Mouse (Mus musculus) megakaryocyte, embryonic 14.5 days (primary cell): ENCODE results near the gene Retreg1. TPM values are rescaled to one million over a fixed set of nuclear protein-coding genes. Genes with fewer than 3 reads are reported as not detected.
A peak's percentile ranks its signal among the peaks of the same experiment; 100 is the strongest.

Source experiments
- H3K27me3 ChIP-seq: replicated peaks from 2 replicates; pipeline ENCODE3; 2012; ENCODE audit warnings: inconsistent platforms
- H3K36me3 ChIP-seq: replicated peaks from 2 replicates; pipeline ENCODE3; 2012; ENCODE audit warnings: low read length, inconsistent platforms, mixed read lengths
- H3K4me1 ChIP-seq: 2 replicates; pipeline ENCODE4 v1.6.1; 2012; ENCODE audit warnings: inconsistent platforms
- H3K4me3 ChIP-seq: replicated peaks from 2 replicates; pipeline ENCODE3; 2012; ENCODE audit warnings: moderate library complexity, mild to moderate bottlenecking, inconsistent platforms
- H3K9me3 ChIP-seq: 2 replicates; pipeline ENCODE4 v1.6.1; 2012; ENCODE audit warnings: inconsistent platforms
- FLI1 ChIP-seq: IDR thresholded peaks from 2 replicates; pipeline ENCODE4 v1.6.1; 2012; ENCODE audit warnings: low read length, inconsistent platforms, mixed read lengths
- GATA1 ChIP-seq: IDR thresholded peaks from 3 replicates; pipeline ENCODE4 v1.6.1; 2012; ENCODE audit warnings: mixed read lengths, low read length, inconsistent platforms, borderline replicate concordance
- polyA plus RNA-seq: library from polyadenylated mRNA; stranded (reverse); fragments of >175 nt; gene quantifications from 2 replicates; pipeline ENCODE4 v1.2.3, GENCODE M21; 2012; ENCODE audit warnings: low replicate concordance; ENCODE audit not compliant: insufficient read depth

Retreg1 gene
- polyA plus RNA-seq, 1 experiment: 1.4 TPM

DNA sequence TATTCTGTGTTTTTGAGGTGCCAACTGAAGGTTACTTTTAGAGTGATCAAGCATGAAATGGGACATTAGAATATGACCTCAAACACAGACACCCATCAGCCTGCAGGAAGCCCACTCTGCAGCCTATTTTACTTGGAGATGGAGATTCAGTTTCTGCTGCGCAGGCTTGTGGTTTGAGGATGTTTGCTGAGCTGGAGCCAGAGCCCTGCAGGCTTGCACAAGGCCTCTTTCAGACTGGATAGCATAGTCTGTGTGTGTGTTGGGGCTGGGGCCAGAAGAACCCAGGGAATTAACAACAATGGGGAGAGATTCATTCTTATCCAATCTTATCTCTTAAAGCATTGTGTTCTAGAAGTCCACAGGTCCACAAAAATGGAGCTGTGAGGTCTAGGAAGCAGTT lies 30.6 kb downstream of the Retreg1 start:
- Histone ChIP-seq H3K27me3 (no peaks in the 10 kb centered on the region), H3K9me3 (no peaks in the 10 kb centered on the region), H3K4me3 (no peak overlapping the region), H3K4me1 (0 out of 2 replicates have a peak, but pooled peaks cover 3% of the 10 kb centered on the region), H3K36me3 (no peaks in the 10 kb centered on the region)
- TF ChIP-seq FLI1 (no peak), GATA1 (no peak)

GRCm38 (mm10) chr15:25876601-25877161 lies 33.7 kb downstream of the Retreg1 start:
- Histone ChIP-seq H3K27me3 (peaks cover 2% of the 10 kb centered on the region), H3K9me3 (no peaks in the 10 kb centered on the region), H3K4me1 (peaks cover 4% of the 10 kb centered on the region; the same call in 1 of the 2 replicates)

DNA sequence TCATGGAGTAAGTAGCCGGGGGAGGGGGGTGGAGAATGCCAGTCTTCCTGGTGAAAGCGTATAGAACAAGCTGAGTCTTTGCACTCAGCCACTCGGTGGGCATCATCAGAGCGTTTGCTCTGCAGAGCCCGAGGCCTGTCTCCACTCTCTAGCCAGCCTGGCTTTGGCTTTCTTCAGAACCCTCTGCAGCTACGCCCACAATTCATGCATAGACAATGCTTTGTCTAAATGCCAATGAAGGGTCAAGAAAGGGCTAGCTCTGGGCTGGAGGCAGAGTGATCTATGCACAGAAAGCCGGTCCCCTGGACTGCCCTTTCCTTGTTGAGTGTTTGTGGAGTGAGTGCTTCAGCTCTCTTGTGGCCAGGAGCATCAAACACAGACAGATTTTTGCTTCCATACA lies 34.8 kb downstream of the Retreg1 start:
- H3K27me3 ChIP-seq: peaks cover 2% of the 10 kb centered on the region
- no peaks in the 10 kb centered on the region for H3K36me3 ChIP-seq
- H3K4me1 ChIP-seq: peaks cover 4% of the 10 kb centered on the region; the same call in 1 of the 2 replicates
- no peaks in the 10 kb centered on the region for H3K9me3 ChIP-seq
- no peak overlapping the region for H3K4me3 ChIP-seq
- no peak for TF ChIP-seq FLI1
- TF ChIP-seq GATA1: no peak

More at GRCm38 (mm10) chr15:25876601-25877161, 33.7 kb downstream of the Retreg1 start:
- Histone ChIP-seq H3K36me3 (no peaks in the 10 kb centered on the region), H3K4me3 (no peak overlapping the region)
- TF ChIP-seq FLI1 (no peak), GATA1 (no peak)

GRCm38 (mm10) chr15:25879229-25879628 lies 36.2 kb downstream of the Retreg1 start:
- Histone ChIP-seq H3K4me3 (no peak overlapping the region), H3K4me1 (peaks cover 4% of the 10 kb centered on the region; the same call in 1 of the 2 replicates), H3K9me3 (no peaks in the 10 kb centered on the region), H3K27me3 (peaks cover 2% of the 10 kb centered on the region), H3K36me3 (no peaks in the 10 kb centered on the region)
- TF ChIP-seq GATA1 (no peak), FLI1 (no peak)

- Histone ChIP-seq H3K27me3 (peaks cover 2% of the 10 kb centered on the region), H3K4me1 (peaks cover 4% of the 10 kb centered on the region; the same call in 1 of the 2 replicates), H3K36me3 (no peaks in the 10 kb centered on the region), H3K9me3 (no peaks in the 10 kb centered on the region), H3K4me3 (peak overlapping the region; percentile 53)
- TF ChIP-seq GATA1: no peak
- TF ChIP-seq FLI1: no peak
Observed at GRCm38 (mm10) chr15:25880192-25880591, 37.2 kb downstream of the Retreg1 start.

- no peak for TF ChIP-seq GATA1
- no peak for TF ChIP-seq FLI1
Observed at GRCm38 (mm10) chr15:25882002-25882401, 39.0 kb downstream of the Retreg1 start.

DNA sequence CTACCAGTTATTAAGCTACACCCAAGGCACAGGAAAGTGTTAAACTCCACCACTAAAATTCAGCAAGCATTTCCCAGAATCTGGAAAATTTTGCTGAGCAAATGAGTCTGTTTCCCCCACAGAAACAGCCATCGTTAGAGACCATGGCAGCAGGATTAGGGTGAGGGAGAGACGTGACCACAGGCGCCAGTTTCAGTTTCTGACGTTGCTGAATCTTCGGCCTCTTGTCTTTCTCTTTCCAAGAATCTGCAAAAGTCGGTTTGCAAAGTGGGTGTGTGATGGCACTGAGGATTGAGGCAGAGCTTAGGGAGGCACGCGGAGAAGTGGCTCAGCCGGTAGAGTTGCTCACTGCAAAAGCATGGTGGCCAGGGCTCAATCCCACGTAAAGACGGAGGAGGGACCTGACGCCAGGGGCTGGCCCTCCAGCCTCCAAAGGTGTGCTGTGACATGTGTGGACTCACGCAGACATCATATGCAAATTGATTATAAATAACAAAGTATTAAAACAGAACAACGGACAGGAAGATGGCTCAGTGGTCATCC lies 41.5 kb downstream of the Retreg1 start:
- peaks cover 11% of the 10 kb centered on the region for H3K9me3 ChIP-seq
- TF ChIP-seq GATA1: no peak
- TF ChIP-seq FLI1: no peak
- peak overlapping the region; percentile 7 for H3K4me3 ChIP-seq

More at GRCm38 (mm10) chr15:25882002-25882401, 39.0 kb downstream of the Retreg1 start:
- Histone ChIP-seq H3K4me3 (no peak overlapping the region), H3K36me3 (no peaks in the 10 kb centered on the region), H3K27me3 (peaks cover 2% of the 10 kb centered on the region), H3K4me1 (peaks cover 4% of the 10 kb centered on the region; the same call in 1 of the 2 replicates), H3K9me3 (no peaks in the 10 kb centered on the region)

DNA sequence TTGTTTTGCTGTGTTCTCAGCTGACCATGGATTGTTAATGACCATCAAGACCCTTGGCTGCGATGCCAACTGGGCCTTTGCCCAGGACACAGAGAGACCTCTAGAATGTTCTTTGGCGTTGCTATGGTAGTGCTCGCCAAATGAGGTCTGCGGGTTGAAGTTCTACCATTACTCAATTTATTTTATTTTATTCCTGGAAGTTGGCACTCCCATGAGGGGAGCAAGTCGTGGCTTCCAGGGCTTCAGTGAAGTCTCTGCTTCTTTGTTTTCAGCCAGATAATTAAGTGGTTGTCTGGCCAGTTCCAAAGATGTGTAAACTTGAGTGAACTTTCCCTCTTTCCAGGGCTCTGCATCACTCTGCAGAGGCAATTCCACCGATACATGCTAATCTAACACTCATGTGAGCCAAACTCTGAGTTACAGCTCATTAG lies 43.6 kb downstream of the Retreg1 start:
- Histone ChIP-seq H3K4me3 (no peak overlapping the region), H3K36me3 (no peaks in the 10 kb centered on the region), H3K9me3 (peaks cover 11% of the 10 kb centered on the region), H3K4me1 (peaks cover 6% of the 10 kb centered on the region), H3K27me3 (peaks cover 16% of the 10 kb centered on the region)
- no peak for TF ChIP-seq GATA1
- TF ChIP-seq FLI1: no peak

More for the DNA sequence above, 41.5 kb downstream of the Retreg1 start:
- Histone ChIP-seq H3K27me3 (peaks cover 7% of the 10 kb centered on the region), H3K36me3 (no peaks in the 10 kb centered on the region), H3K4me1 (peaks cover 4% of the 10 kb centered on the region; the same call in 1 of the 2 replicates)

DNA sequence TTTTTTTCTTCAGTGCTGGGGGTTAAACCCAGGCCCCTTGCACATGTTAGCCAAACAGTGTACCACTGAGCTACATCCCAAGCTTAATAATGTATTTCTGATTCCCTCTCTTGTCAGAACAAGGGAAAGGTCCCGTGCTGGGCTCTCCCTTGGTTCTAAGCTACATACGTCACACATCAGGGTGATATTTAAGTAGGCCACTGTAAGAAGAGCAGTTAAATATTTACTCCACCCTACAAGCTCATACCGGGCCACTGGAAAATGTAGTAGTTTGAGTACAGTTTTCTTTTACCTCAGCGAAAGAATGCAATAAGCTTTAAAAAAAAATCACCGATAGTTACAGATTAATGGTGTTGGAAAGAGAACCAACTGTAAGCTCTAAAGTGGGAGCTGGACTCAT lies 46.9 kb downstream of the Retreg1 start:
- H3K4me3 ChIP-seq: no peak overlapping the region
- no peak for TF ChIP-seq GATA1
- no peak for TF ChIP-seq FLI1
- no peaks in the 10 kb centered on the region for H3K36me3 ChIP-seq
- H3K27me3 ChIP-seq: peaks cover 31% of the 10 kb centered on the region
- peaks cover 11% of the 10 kb centered on the region for H3K9me3 ChIP-seq
- peaks cover 10% of the 10 kb centered on the region for H3K4me1 ChIP-seq

DNA sequence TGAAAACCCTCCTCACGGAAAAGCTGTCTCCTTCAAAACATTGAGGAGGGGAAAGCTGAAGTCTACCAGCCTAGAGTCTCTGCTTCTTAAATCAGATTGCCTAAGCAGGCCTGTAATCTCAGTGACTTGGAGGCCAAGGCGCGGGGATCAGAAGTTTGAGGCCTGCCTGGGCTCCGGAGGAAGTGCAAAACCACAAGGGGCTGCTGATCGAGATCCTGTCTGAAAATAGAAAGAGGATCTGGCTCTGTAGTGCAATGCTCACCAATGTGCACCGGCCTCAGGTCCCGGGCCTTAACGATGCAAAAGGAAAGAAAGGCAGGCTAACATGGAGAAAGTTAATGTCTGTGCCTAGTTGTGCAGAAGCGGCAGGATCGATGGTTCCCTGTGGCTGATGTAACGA lies 48.6 kb downstream of the Retreg1 start:
- no peaks in the 10 kb centered on the region for H3K36me3 ChIP-seq
- H3K9me3 ChIP-seq: peaks cover 11% of the 10 kb centered on the region
- TF ChIP-seq GATA1 (no peak), FLI1 (no peak)
- H3K4me3 ChIP-seq: peak overlapping the region; percentile 72
- peaks cover 42% of the 10 kb centered on the region for H3K27me3 ChIP-seq
- H3K4me1 ChIP-seq: peaks cover 10% of the 10 kb centered on the region

- peaks cover 10% of the 10 kb centered on the region for H3K4me1 ChIP-seq
- H3K4me3 ChIP-seq: no peak overlapping the region
Observed at GRCm38 (mm10) chr15:25893327-25893726, 50.3 kb downstream of the Retreg1 start.

More at GRCm38 (mm10) chr15:25893327-25893726, 50.3 kb downstream of the Retreg1 start:
- H3K27me3 ChIP-seq: peaks cover 39% of the 10 kb centered on the region
- no peaks in the 10 kb centered on the region for H3K36me3 ChIP-seq
- H3K9me3 ChIP-seq: peaks cover 3% of the 10 kb centered on the region
- TF ChIP-seq FLI1: no peak
- TF ChIP-seq GATA1: no peak
